Mouse (Mus musculus): ENCODE data around the gene Bcas1. TPM values are rescaled to one million over a fixed set of nuclear protein-coding genes. Genes with fewer than 3 reads are reported as not detected.

Bcas1 gene
- polyA plus RNA-seq, 1 experiment from 2014 or later, result 1.5 TPM

- 80% methylated on average over 12 of the region's 12 CpGs for WGBS
- H3K4me1 ChIP-seq (ENCODE audit: control insufficient read depth, insufficient read depth, low read length), result peaks cover 29% of the 10 kb centered on the region
- H3K9me3 ChIP-seq (ENCODE audit: control insufficient read depth, low read depth, low read length), result no peaks in the 10 kb centered on the region
- ATAC-seq (ENCODE audit: insufficient number of reproducible peaks, insufficient read depth, low FRiP score, low read depth), result no peak
- no peak overlapping the region for H3K4me2 ChIP-seq (replicated peaks; ENCODE audit: low read depth, low read length)
- no peak overlapping the region for H3K4me3 ChIP-seq (ENCODE audit: low read depth, low read length)
- H3K9ac ChIP-seq (replicated peaks; ENCODE audit: low read depth, low read length), result no peak overlapping the region
- H3K27ac ChIP-seq (ENCODE audit: low read length), result no peak overlapping the region
- no peaks in the 10 kb centered on the region for H3K27me3 ChIP-seq (ENCODE audit: control insufficient read depth, insufficient read depth, low read length)
- H3K36me3 ChIP-seq (ENCODE audit: control insufficient read depth, insufficient read depth, low read length), result no peaks in the 10 kb centered on the region
These were observed 85.3 kb downstream of the Bcas1 start for GRCm38 (mm10) chr2:170342312-170342830.

DNA sequence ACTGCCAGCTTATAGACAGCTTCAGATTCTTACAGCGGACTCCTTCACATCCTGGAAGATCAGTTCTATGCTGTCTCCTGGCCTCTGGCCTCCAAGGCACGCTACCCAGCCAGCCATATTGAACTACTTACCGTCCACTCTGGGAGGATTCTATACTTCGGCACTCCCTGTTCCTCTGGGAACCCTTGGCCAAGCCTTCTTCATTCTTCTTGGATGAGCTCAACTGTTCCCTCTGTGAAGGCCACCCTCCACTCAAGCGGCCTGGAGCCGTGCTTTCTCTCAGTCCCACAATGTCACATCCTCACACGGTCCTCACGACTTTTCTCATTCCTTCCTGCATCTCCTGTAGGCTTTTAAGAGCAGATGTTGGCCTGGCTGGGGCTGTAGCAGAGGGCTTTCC is 86.5 kb downstream of the Bcas1 start:
- no peak overlapping the region for H3K27ac ChIP-seq (ENCODE audit: low read length)
- H3K27me3 ChIP-seq (ENCODE audit: control insufficient read depth, insufficient read depth, low read length), result no peaks in the 10 kb centered on the region
- H3K36me3 ChIP-seq (ENCODE audit: control insufficient read depth, insufficient read depth, low read length), result no peaks in the 10 kb centered on the region
- H3K4me1 ChIP-seq (ENCODE audit: control insufficient read depth, insufficient read depth, low read length), result peaks cover 26% of the 10 kb centered on the region
- H3K4me3 ChIP-seq (ENCODE audit: low read depth, low read length), result no peak overlapping the region
- WGBS, result 80% methylated on average over 8 of the region's 8 CpGs
- no peak overlapping the region for H3K4me2 ChIP-seq (replicated peaks; ENCODE audit: low read depth, low read length)
- H3K9ac ChIP-seq (replicated peaks; ENCODE audit: low read depth, low read length), result no peak overlapping the region
- no peaks in the 10 kb centered on the region for H3K9me3 ChIP-seq (ENCODE audit: control insufficient read depth, low read depth, low read length)
- ATAC-seq (ENCODE audit: insufficient number of reproducible peaks, insufficient read depth, low FRiP score, low read depth), result no peak

- 60% methylated on average over 9 of the region's 9 CpGs for WGBS
- Histone ChIP-seq H3K4me1 (ENCODE audit: control insufficient read depth, insufficient read depth, low read length) (no peaks in the 10 kb centered on the region), H3K27ac (ENCODE audit: low read length) (no peak overlapping the region), H3K9me3 (ENCODE audit: control insufficient read depth, low read depth, low read length) (no peaks in the 10 kb centered on the region), H3K36me3 (ENCODE audit: control insufficient read depth, insufficient read depth, low read length) (no peaks in the 10 kb centered on the region), H3K9ac (replicated peaks; ENCODE audit: low read depth, low read length) (no peak overlapping the region), H3K4me3 (ENCODE audit: low read depth, low read length) (no peak overlapping the region), H3K27me3 (ENCODE audit: control insufficient read depth, insufficient read depth, low read length) (no peaks in the 10 kb centered on the region), H3K4me2 (replicated peaks; ENCODE audit: low read depth, low read length) (no peak overlapping the region)
- ATAC-seq (ENCODE audit: insufficient number of reproducible peaks, insufficient read depth, low FRiP score, low read depth), result no peak
These were observed 91.3 kb downstream of the Bcas1 start for GRCm38 (mm10) chr2:170336266-170336760.

- no peak overlapping the region for H3K4me3 ChIP-seq (ENCODE audit: low read depth, low read length)
- no peaks in the 10 kb centered on the region for H3K9me3 ChIP-seq (ENCODE audit: control insufficient read depth, low read depth, low read length)
- H3K9ac ChIP-seq (replicated peaks; ENCODE audit: low read depth, low read length), result no peak overlapping the region
- H3K4me2 ChIP-seq (replicated peaks; ENCODE audit: low read depth, low read length), result no peak overlapping the region
- H3K36me3 ChIP-seq (ENCODE audit: control insufficient read depth, insufficient read depth, low read length), result no peaks in the 10 kb centered on the region
- no peak for ATAC-seq (ENCODE audit: insufficient number of reproducible peaks, insufficient read depth, low FRiP score, low read depth)
- WGBS, result 93% methylated on average over 5 of the region's 5 CpGs
- H3K27me3 ChIP-seq (ENCODE audit: control insufficient read depth, insufficient read depth, low read length), result no peaks in the 10 kb centered on the region
- 0 out of 2 replicates have a peak, but pooled peaks cover 3% of the 10 kb centered on the region for H3K4me1 ChIP-seq (ENCODE audit: control insufficient read depth, insufficient read depth, low read length)
- H3K27ac ChIP-seq (ENCODE audit: low read length), result no peak overlapping the region
These were observed 92.5 kb downstream of the Bcas1 start for GRCm38 (mm10) chr2:170335168-170335567.

GRCm38 (mm10) chr2:170331870-170332269 is 95.8 kb downstream of the Bcas1 start:
- 68% methylated on average over 2 of the region's 2 CpGs for WGBS
- no peak for ATAC-seq (ENCODE audit: insufficient number of reproducible peaks, insufficient read depth, low FRiP score, low read depth)
- Histone ChIP-seq H3K27ac (ENCODE audit: low read length) (peak overlapping the region; percentile 66; the same call in 1 of the 2 replicates), H3K4me2 (replicated peaks; ENCODE audit: low read depth, low read length) (no peak overlapping the region), H3K9ac (replicated peaks; ENCODE audit: low read depth, low read length) (no peak overlapping the region), H3K27me3 (ENCODE audit: control insufficient read depth, insufficient read depth, low read length) (no peaks in the 10 kb centered on the region), H3K4me1 (ENCODE audit: control insufficient read depth, insufficient read depth, low read length) (0 out of 2 replicates have a peak, but pooled peaks cover 3% of the 10 kb centered on the region), H3K9me3 (ENCODE audit: control insufficient read depth, low read depth, low read length) (no peaks in the 10 kb centered on the region), H3K4me3 (ENCODE audit: low read depth, low read length) (no peak overlapping the region), H3K36me3 (ENCODE audit: control insufficient read depth, insufficient read depth, low read length) (no peaks in the 10 kb centered on the region)

DNA sequence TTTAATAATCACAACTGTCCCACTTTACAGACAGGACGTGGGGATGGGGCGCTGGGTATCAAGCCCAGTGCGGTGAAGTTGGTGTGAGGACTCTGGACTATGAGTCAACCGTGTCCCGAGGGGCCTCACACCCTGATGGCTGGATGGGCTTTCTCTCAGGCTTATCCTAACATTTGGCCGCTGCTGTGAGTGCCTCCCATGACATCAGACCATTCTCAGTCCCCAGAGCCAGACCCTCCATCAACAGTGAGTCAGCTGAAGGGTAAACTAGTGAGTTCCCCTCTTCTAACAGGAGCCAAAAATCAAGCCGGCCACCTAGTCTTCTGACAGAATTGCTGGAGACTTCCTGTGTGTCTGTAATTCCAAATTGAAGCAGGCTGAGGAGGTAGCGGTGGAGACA is 97.2 kb downstream of the Bcas1 start:
- no peak for ATAC-seq (ENCODE audit: insufficient number of reproducible peaks, insufficient read depth, low FRiP score, low read depth)
- H3K27me3 ChIP-seq (ENCODE audit: control insufficient read depth, insufficient read depth, low read length), result no peaks in the 10 kb centered on the region
- no peaks in the 10 kb centered on the region for H3K9me3 ChIP-seq (ENCODE audit: control insufficient read depth, low read depth, low read length)
- no peak overlapping the region for H3K4me3 ChIP-seq (ENCODE audit: low read depth, low read length)
- H3K4me1 ChIP-seq (ENCODE audit: control insufficient read depth, insufficient read depth, low read length), result 0 out of 2 replicates have a peak, but pooled peaks cover 3% of the 10 kb centered on the region
- WGBS, result 48% methylated on average over 8 of the region's 8 CpGs
- H3K27ac ChIP-seq (ENCODE audit: low read length), result peak overlapping the region; percentile 33; the same call in 1 of the 2 replicates
- H3K4me2 ChIP-seq (replicated peaks; ENCODE audit: low read depth, low read length), result no peak overlapping the region
- H3K9ac ChIP-seq (replicated peaks; ENCODE audit: low read depth, low read length), result no peak overlapping the region
- H3K36me3 ChIP-seq (ENCODE audit: control insufficient read depth, insufficient read depth, low read length), result no peaks in the 10 kb centered on the region

GRCm38 (mm10) chr2:170329921-170330320 is 97.7 kb downstream of the Bcas1 start:
- no peak for ATAC-seq (ENCODE audit: insufficient number of reproducible peaks, insufficient read depth, low FRiP score, low read depth)
- Histone ChIP-seq H3K4me2 (replicated peaks; ENCODE audit: low read depth, low read length) (no peak overlapping the region), H3K4me3 (ENCODE audit: low read depth, low read length) (no peak overlapping the region), H3K9me3 (ENCODE audit: control insufficient read depth, low read depth, low read length) (no peaks in the 10 kb centered on the region), H3K27me3 (ENCODE audit: control insufficient read depth, insufficient read depth, low read length) (no peaks in the 10 kb centered on the region), H3K27ac (ENCODE audit: low read length) (peak overlapping the region; percentile 7; the same call in 1 of the 2 replicates), H3K36me3 (ENCODE audit: control insufficient read depth, insufficient read depth, low read length) (no peaks in the 10 kb centered on the region), H3K4me1 (ENCODE audit: control insufficient read depth, insufficient read depth, low read length) (0 out of 2 replicates have a peak, but pooled peaks cover 3% of the 10 kb centered on the region), H3K9ac (replicated peaks; ENCODE audit: low read depth, low read length) (no peak overlapping the region)
- 78% methylated on average over 13 of the region's 13 CpGs for WGBS

DNA sequence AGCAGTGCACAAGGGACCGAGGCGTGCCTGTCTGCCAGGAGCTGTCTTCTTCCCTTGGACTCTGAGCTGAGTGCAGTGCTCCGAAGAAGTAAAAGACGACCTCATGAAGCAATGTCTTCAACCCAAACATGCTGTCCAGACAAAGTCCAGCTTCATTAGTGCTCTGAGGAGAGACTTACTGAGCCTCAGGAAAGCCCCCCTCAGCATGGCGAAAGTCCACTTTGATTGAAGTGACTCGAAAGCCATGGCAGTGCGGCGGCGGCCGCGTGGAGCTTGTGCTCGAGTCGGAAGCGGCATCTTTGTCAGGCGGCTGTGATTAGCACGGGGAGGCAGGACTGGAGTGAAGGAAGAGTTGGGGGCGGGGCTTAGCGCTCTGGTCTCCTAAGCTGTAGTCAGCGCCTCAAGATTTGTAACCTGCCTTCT is 103.7 kb downstream of the Bcas1 start:
- Histone ChIP-seq H3K27me3 (ENCODE audit: control insufficient read depth, insufficient read depth, low read length) (no peaks in the 10 kb centered on the region), H3K9me3 (ENCODE audit: control insufficient read depth, low read depth, low read length) (no peaks in the 10 kb centered on the region), H3K9ac (replicated peaks; ENCODE audit: low read depth, low read length) (no peak overlapping the region), H3K4me1 (ENCODE audit: control insufficient read depth, insufficient read depth, low read length) (peaks cover 8% of the 10 kb centered on the region), H3K36me3 (ENCODE audit: control insufficient read depth, insufficient read depth, low read length) (no peaks in the 10 kb centered on the region), H3K4me2 (replicated peaks; ENCODE audit: low read depth, low read length) (peak overlapping the region; percentile 46), H3K27ac (ENCODE audit: low read length) (no peak overlapping the region; the same call in 1 of the 2 replicates), H3K4me3 (ENCODE audit: low read depth, low read length) (peak overlapping the region; percentile 23)
- 3% methylated on average over 19 of the region's 19 CpGs for WGBS
- peak; percentile 48; the same call in 1 of the 2 replicates for ATAC-seq (ENCODE audit: insufficient number of reproducible peaks, insufficient read depth, low FRiP score, low read depth)

DNA sequence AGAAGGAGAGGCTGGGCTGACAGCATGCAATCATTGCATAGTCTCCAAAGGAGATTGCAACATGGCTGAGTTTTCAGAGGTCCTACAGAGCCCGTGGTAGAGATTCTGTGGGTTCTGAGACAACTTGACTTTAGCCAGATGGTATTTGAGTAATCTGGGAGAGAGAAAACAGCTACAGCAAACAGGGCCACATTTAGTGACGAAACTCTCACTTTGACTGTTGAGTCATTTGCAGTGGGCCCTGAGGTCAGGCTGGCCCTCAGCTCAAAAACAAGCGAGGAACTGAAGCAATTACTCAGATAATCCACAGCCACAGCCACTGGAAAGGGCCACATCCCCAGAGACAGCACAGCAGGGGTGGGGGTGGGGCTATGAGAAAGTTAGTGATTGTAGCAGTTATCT is 105.6 kb downstream of the Bcas1 start:
- Histone ChIP-seq H3K27me3 (ENCODE audit: control insufficient read depth, insufficient read depth, low read length) (no peaks in the 10 kb centered on the region), H3K9ac (replicated peaks; ENCODE audit: low read depth, low read length) (no peak overlapping the region), H3K4me1 (ENCODE audit: control insufficient read depth, insufficient read depth, low read length) (peaks cover 12% of the 10 kb centered on the region), H3K36me3 (ENCODE audit: control insufficient read depth, insufficient read depth, low read length) (no peaks in the 10 kb centered on the region), H3K9me3 (ENCODE audit: control insufficient read depth, low read depth, low read length) (no peaks in the 10 kb centered on the region), H3K4me2 (replicated peaks; ENCODE audit: low read depth, low read length) (no peak overlapping the region), H3K4me3 (ENCODE audit: low read depth, low read length) (no peak overlapping the region), H3K27ac (ENCODE audit: low read length) (no peak overlapping the region)
- no peak for ATAC-seq (ENCODE audit: insufficient number of reproducible peaks, insufficient read depth, low FRiP score, low read depth)
- 28% methylated on average over 3 of the region's 3 CpGs for WGBS

Data from stomach, embryonic 14.5 days (tissue).